Mouse (Mus musculus): ENCODE measurements around the gene Efnb2. TPM values are rescaled to one million over a fixed set of nuclear protein-coding genes. Genes with fewer than 3 reads are reported as not detected.

The Efnb2 gene
- polyA plus RNA-seq, 1 experiment from 2014 or later: 20.4 TPM

- Histone ChIP-seq H3K27ac (ENCODE audit: low read length) (peak overlapping the region; percentile 26), H3K27me3 (ENCODE audit: control insufficient read depth, insufficient read depth, low read depth, low read length) (no peaks in the 10 kb centered on the region), H3K9me3 (ENCODE audit: control insufficient read depth, low read length) (no peaks in the 10 kb centered on the region), H3K4me2 (ENCODE audit: low read depth, low read length) (peak overlapping the region; percentile 97), H3K36me3 (ENCODE audit: control insufficient read depth, insufficient read depth, low read length) (no peaks in the 10 kb centered on the region), H3K4me1 (replicated peaks; ENCODE audit: control insufficient read depth, insufficient read depth, low read length) (peaks cover 41% of the 10 kb centered on the region), H3K4me3 (ENCODE audit: low read length) (peak overlapping the region; percentile 95), H3K9ac (ENCODE audit: low read length) (peak overlapping the region; percentile 95)
- no peak for ATAC-seq (ENCODE audit: low read depth)
- 34% methylated on average over 5 of the region's 5 CpGs for WGBS
Observed at GRCm38 (mm10) chr8:8657692-8658355, 3.2 kb downstream of the Efnb2 start.

GRCm38 (mm10) chr8:8656578-8657441 is 4.2 kb downstream of the Efnb2 start:
- Histone ChIP-seq H3K27ac (ENCODE audit: low read length) (0 out of 2 replicates have a peak overlapping the region, but pooled peaks have one; percentile 30), H3K36me3 (ENCODE audit: control insufficient read depth, insufficient read depth, low read length) (no peaks in the 10 kb centered on the region), H3K9me3 (ENCODE audit: control insufficient read depth, low read length) (no peaks in the 10 kb centered on the region), H3K4me3 (ENCODE audit: low read length) (peak overlapping the region; percentile 95), H3K9ac (ENCODE audit: low read length) (peak overlapping the region; percentile 0), H3K27me3 (ENCODE audit: control insufficient read depth, insufficient read depth, low read depth, low read length) (no peaks in the 10 kb centered on the region), H3K4me1 (replicated peaks; ENCODE audit: control insufficient read depth, insufficient read depth, low read length) (peaks cover 37% of the 10 kb centered on the region), H3K4me2 (ENCODE audit: low read depth, low read length) (peak overlapping the region; percentile 97)
- WGBS: 27% methylated on average over 14 of the region's 14 CpGs
- ATAC-seq (ENCODE audit: low read depth): no peak

GRCm38 (mm10) chr8:8655346-8656340 is 5.4 kb downstream of the Efnb2 start:
- Histone ChIP-seq H3K27ac (ENCODE audit: low read length) (no peak overlapping the region), H3K4me2 (ENCODE audit: low read depth, low read length) (peak overlapping the region; percentile 97), H3K4me1 (replicated peaks; ENCODE audit: control insufficient read depth, insufficient read depth, low read length) (peaks cover 43% of the 10 kb centered on the region), H3K9ac (ENCODE audit: low read length) (no peak overlapping the region), H3K9me3 (ENCODE audit: control insufficient read depth, low read length) (no peaks in the 10 kb centered on the region), H3K27me3 (ENCODE audit: control insufficient read depth, insufficient read depth, low read depth, low read length) (no peaks in the 10 kb centered on the region), H3K36me3 (ENCODE audit: control insufficient read depth, insufficient read depth, low read length) (no peaks in the 10 kb centered on the region), H3K4me3 (ENCODE audit: low read length) (peak overlapping the region; percentile 95)
- no peak for ATAC-seq (ENCODE audit: low read depth)
- 49% methylated on average over 24 of the region's 24 CpGs for WGBS

GRCm38 (mm10) chr8:8653906-8654489 is 7.0 kb downstream of the Efnb2 start:
- Histone ChIP-seq H3K27me3 (ENCODE audit: control insufficient read depth, insufficient read depth, low read depth, low read length) (no peaks in the 10 kb centered on the region), H3K27ac (ENCODE audit: low read length) (no peak overlapping the region), H3K4me2 (ENCODE audit: low read depth, low read length) (no peak overlapping the region), H3K4me3 (ENCODE audit: low read length) (no peak overlapping the region), H3K9me3 (ENCODE audit: control insufficient read depth, low read length) (no peaks in the 10 kb centered on the region), H3K9ac (ENCODE audit: low read length) (no peak overlapping the region), H3K36me3 (ENCODE audit: control insufficient read depth, insufficient read depth, low read length) (no peaks in the 10 kb centered on the region), H3K4me1 (replicated peaks; ENCODE audit: control insufficient read depth, insufficient read depth, low read length) (peaks cover 60% of the 10 kb centered on the region)
- WGBS: 44% methylated on average over 12 of the region's 12 CpGs
- no peak for ATAC-seq (ENCODE audit: low read depth)

- Histone ChIP-seq H3K4me2 (ENCODE audit: low read depth, low read length) (no peak overlapping the region), H3K27ac (ENCODE audit: low read length) (no peak overlapping the region), H3K36me3 (ENCODE audit: control insufficient read depth, insufficient read depth, low read length) (no peaks in the 10 kb centered on the region), H3K4me3 (ENCODE audit: low read length) (no peak overlapping the region), H3K4me1 (replicated peaks; ENCODE audit: control insufficient read depth, insufficient read depth, low read length) (peaks cover 64% of the 10 kb centered on the region), H3K27me3 (ENCODE audit: control insufficient read depth, insufficient read depth, low read depth, low read length) (no peaks in the 10 kb centered on the region), H3K9me3 (ENCODE audit: control insufficient read depth, low read length) (no peaks in the 10 kb centered on the region), H3K9ac (ENCODE audit: low read length) (no peak overlapping the region)
- 50% methylated on average over 5 of the region's 5 CpGs for WGBS
- ATAC-seq (ENCODE audit: low read depth): no peak
Observed at GRCm38 (mm10) chr8:8653343-8653742, 7.7 kb downstream of the Efnb2 start.

- H3K4me3 ChIP-seq (ENCODE audit: low read length): no peak overlapping the region
- H3K4me1 ChIP-seq (replicated peaks; ENCODE audit: control insufficient read depth, insufficient read depth, low read length): peaks cover 63% of the 10 kb centered on the region
- H3K36me3 ChIP-seq (ENCODE audit: control insufficient read depth, insufficient read depth, low read length): no peaks in the 10 kb centered on the region
- H3K27me3 ChIP-seq (ENCODE audit: control insufficient read depth, insufficient read depth, low read depth, low read length): no peaks in the 10 kb centered on the region
- no peak overlapping the region for H3K27ac ChIP-seq (ENCODE audit: low read length)
- H3K9me3 ChIP-seq (ENCODE audit: control insufficient read depth, low read length): no peaks in the 10 kb centered on the region
- H3K4me2 ChIP-seq (ENCODE audit: low read depth, low read length): no peak overlapping the region
- 76% methylated on average over 4 of the region's 4 CpGs for WGBS
- no peak for ATAC-seq (ENCODE audit: low read depth)
- no peak overlapping the region for H3K9ac ChIP-seq (ENCODE audit: low read length)
Observed at GRCm38 (mm10) chr8:8652388-8652787, 8.7 kb downstream of the Efnb2 start.

GRCm38 (mm10) chr8:8649944-8650343 is 11.1 kb downstream of the Efnb2 start:
- peaks cover 51% of the 10 kb centered on the region for H3K4me1 ChIP-seq (replicated peaks; ENCODE audit: control insufficient read depth, insufficient read depth, low read length)
- peak overlapping the region; percentile 21 for H3K27ac ChIP-seq (ENCODE audit: low read length)
- no peaks in the 10 kb centered on the region for H3K27me3 ChIP-seq (ENCODE audit: control insufficient read depth, insufficient read depth, low read depth, low read length)
- peak; percentile 65 for ATAC-seq (ENCODE audit: low read depth)
- no peak overlapping the region for H3K4me2 ChIP-seq (ENCODE audit: low read depth, low read length)
- WGBS: 30% methylated on average over 8 of the region's 8 CpGs
- no peaks in the 10 kb centered on the region for H3K36me3 ChIP-seq (ENCODE audit: control insufficient read depth, insufficient read depth, low read length)
- no peak overlapping the region for H3K4me3 ChIP-seq (ENCODE audit: low read length)
- H3K9ac ChIP-seq (ENCODE audit: low read length): no peak overlapping the region
- H3K9me3 ChIP-seq (ENCODE audit: control insufficient read depth, low read length): no peaks in the 10 kb centered on the region

- no peak overlapping the region for H3K4me3 ChIP-seq (ENCODE audit: low read length)
- peak overlapping the region; percentile 21; the same call in 1 of the 2 replicates for H3K27ac ChIP-seq (ENCODE audit: low read length)
- H3K27me3 ChIP-seq (ENCODE audit: control insufficient read depth, insufficient read depth, low read depth, low read length): no peaks in the 10 kb centered on the region
- no peaks in the 10 kb centered on the region for H3K9me3 ChIP-seq (ENCODE audit: control insufficient read depth, low read length)
- 85% methylated on average over 3 of the region's 3 CpGs for WGBS
- peak; percentile 22 for ATAC-seq (ENCODE audit: low read depth)
- H3K36me3 ChIP-seq (ENCODE audit: control insufficient read depth, insufficient read depth, low read length): no peaks in the 10 kb centered on the region
- peaks cover 49% of the 10 kb centered on the region for H3K4me1 ChIP-seq (replicated peaks; ENCODE audit: control insufficient read depth, insufficient read depth, low read length)
- H3K4me2 ChIP-seq (ENCODE audit: low read depth, low read length): no peak overlapping the region
- no peak overlapping the region for H3K9ac ChIP-seq (ENCODE audit: low read length)
Observed at GRCm38 (mm10) chr8:8649536-8649935, 11.5 kb downstream of the Efnb2 start.
